Mouse (Mus musculus): Measurements from ENCODE around the gene Il34. TPM values are rescaled to one million over a fixed set of nuclear protein-coding genes. Genes with fewer than 3 reads are reported as not detected.

Il34 gene
- total RNA-seq, 1 experiment from 2014 or later = not detected

DNA sequence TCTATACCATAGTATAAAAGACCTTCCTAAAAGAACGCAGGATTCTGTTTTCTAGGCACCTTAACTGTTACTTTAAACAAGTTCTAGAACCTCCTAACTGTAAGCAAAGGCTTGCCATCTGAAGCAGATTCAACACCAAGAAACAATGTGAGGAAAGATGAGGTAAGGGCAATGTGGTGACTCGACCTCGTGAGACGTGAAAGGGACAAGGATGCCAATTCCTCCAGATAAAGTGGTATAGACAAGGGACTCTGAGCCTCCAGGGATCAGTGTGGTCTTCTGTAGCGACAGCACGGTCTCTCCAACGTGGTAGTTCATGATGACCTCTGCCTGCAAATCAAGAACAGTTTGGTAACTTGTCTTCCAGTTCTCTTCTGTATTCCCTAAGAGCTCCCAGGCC is 6.1 kb upstream of the Il34 start:
- ATAC-seq (replicated peaks; ENCODE audit: low read depth, poor library complexity, severe bottlenecking) = no peak

DNA sequence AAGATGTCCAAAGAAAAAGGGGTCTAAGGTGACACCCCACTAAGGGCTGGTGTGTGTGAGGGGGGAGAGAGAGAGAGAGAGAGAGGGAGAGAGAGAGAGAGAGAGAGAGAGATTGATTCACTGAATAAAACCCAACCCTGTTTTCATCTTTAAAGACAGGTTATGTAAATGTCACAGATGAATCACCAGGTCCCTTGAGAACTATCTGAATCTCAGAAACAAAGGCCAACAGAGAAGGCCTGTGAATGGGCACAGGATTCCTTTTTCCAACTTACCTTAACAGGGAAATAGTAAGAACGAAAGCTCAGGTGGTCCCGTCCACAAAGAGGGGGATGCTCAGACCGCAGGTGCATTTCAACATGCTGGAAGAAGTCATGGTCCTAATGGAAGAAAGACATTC is 5.4 kb upstream of the Il34 start:
- ATAC-seq (replicated peaks; ENCODE audit: low read depth, poor library complexity, severe bottlenecking) = no peak

DNA sequence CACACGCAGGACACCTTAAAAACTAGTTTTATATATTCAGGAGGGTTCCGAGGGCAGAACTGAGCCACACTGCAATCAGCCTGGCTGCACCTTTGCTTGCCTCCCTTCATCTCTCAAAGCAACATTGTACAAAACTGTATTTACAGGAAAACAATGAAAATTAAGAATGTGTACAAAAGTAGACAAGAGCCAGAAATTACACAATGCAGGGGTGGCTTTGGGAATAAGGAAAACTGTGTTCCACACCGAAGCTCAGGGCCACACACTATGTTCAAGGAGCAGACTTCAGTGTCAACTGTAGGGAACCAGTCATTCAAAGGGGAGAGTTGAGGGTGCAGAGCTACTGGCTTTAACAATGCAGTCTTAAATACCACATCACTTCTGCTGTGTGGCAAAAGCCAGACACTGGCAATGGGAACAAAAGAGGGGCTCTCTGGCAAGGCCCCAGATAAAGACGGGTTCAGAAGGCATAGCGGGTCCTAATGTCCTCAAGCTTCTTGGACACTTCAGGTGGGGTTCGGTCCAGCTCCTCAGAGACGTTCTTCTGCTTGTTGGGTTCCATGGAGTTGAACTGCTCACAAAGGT is 4.8 kb upstream of the Il34 start:
- ATAC-seq (replicated peaks; ENCODE audit: low read depth, poor library complexity, severe bottlenecking) = no peak

DNA sequence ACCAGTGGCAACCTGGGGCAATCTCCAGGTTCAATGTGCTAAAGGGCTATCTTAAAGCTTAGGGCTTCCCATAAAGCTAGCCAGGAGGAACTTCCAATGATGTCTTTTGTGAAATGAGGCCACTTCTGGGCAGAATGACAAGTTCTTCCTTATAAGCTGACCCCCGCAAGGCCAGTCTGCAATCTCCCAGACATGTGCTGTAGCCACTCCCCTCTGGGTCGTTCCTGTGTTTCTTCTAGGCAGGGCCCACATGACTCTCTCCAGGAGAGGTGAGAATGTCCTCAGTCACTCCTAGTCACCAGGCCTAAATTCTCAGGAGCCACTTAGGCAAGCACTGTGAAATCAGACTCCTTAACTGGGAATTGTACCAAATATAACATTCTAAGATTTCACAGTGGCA is 4.1 kb upstream of the Il34 start:
- ATAC-seq (replicated peaks; ENCODE audit: low read depth, poor library complexity, severe bottlenecking) = no peak

DNA sequence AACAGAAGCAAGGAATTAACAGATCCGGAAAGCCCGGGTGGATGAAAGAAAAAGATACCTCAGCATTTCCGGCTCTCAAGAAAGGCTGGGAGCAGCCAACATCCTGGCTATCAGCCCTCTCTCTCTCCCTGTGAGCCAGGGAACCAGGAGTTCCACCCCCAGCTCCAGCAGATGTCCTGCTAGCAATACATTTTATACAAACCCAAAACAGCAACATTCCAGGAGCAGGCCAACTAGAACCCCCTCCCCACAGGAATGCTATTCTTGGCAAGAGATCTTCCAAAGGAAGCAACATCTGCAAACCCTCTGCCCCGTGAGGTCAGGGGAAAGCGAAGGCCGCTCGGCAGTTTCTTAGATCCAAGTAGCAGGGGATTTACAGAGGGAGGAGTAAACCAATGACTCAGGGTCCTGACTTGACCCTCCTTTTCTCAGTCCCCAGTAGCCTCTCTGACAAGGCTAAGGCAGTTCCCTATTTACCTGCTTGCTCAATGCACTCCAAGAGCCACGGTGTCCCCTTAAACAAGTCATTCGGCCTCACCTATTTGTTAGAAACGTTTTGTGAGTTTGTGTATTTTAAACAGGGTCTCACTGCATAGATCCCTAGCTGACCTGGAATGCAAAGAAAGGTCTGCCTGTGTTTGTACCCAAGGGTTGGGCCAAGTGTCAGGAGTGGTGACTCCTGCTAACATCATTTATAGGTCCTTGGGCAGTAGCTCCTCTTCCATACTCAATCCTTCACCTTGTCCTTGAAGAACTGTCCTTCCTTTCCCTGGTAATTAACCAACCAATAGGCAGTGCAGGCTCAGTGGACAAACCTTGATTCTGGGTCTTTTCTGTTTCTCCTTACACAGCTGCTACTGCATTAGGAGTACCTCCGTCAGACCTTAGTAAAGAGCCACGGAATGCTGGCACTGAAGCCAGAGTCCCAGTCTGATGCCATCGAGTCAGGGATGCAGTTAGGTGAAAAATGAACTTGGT is 3.1 kb upstream of the Il34 start:
- no peak for ATAC-seq (replicated peaks; ENCODE audit: low read depth, poor library complexity, severe bottlenecking)

DNA sequence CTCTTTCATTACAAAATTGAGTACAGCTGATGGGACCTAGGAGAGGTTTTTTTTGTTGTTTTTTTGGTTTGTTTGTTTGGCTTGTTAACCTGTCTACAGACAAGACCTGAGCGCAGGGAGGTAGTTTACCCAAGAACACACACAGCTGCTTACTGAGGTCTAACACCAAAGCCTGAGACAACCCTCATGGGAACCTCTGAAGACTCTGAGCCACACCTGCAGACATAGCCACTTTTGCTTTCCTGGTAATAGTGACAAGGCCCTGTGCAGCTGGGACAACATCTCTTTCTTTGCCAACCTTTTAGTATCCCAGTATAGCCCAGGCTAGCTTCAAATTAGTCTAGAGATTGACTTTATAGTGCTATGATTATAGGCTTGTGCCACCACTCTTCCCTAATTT is 422 bp upstream of the Il34 start:
- ATAC-seq (replicated peaks; ENCODE audit: low read depth, poor library complexity, severe bottlenecking) = no peak

DNA sequence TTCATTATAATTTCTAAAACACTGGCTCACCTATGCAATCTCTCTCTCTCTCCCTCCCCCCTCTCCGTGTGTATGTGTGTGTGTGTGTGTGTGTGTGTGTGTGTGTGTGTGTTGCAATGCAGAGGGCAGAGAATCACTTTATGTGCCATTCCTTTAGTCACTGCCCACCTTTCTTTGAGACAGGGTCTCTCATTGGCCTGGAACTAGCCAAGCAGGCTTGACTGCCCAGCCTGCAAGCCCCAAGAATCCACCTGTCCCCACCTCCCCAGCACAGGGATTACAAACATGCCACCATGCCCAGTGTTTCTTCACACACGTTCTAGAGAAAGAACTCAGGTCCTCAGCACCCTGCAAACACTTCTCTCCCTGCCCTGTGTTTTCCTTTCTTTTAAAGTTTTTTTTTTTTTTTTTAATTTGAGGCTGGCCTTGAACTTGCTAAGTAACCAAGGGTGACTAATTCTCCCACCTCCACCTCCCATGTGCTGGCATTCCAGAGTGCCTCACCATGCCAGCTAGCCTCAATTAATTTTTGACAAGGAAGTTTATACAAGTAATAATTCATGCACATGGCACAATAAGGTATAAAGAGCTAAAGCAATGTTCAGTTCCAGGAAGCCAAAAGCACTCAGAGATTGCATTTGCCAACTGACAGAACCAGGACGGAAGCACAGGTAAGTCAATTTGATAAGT is 754 bp downstream of the Il34 start:
- ATAC-seq (replicated peaks; ENCODE audit: low read depth, poor library complexity, severe bottlenecking) = no peak

DNA sequence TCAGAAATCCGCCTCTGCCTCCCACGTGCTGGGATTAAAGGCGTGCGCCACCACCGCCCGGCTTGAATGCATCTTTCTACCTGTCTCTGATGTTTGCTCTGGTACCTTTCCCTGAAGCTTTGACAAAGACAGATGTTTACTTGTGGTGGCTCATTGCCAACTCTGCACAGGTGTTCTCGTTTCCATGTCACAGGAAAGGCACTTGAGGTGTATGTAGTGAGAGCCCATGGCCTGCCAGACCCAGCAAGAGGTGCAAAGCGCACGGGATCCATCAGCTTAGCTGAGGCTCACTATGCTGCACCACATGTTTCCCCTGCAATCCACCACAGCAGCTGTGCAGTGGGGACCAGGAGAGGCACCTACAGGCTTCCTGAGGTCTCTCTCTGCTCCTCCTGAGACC is 1.9 kb downstream of the Il34 start:
- no peak for ATAC-seq (replicated peaks; ENCODE audit: low read depth, poor library complexity, severe bottlenecking)

DNA sequence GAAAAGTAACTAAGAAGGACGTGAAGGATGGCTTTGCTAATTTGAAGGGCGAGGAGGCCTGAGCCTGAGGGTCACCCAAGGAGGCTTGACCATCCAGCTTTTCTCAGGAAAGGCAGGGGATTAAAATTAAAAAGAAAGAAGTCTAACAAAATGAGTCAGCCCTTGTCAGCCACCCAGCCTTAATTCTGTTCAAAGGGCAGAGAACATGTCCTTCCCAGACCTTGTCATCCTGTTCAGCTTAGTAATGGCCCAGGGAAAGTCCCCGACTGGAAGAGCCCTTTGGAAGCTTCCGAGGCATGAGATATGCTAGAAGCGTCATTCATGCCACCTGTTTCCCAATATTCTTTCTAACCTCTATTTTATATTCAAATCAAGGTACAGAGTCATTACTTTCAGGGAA is 2.7 kb downstream of the Il34 start:
- ATAC-seq (replicated peaks; ENCODE audit: low read depth, poor library complexity, severe bottlenecking) = no peak

DNA sequence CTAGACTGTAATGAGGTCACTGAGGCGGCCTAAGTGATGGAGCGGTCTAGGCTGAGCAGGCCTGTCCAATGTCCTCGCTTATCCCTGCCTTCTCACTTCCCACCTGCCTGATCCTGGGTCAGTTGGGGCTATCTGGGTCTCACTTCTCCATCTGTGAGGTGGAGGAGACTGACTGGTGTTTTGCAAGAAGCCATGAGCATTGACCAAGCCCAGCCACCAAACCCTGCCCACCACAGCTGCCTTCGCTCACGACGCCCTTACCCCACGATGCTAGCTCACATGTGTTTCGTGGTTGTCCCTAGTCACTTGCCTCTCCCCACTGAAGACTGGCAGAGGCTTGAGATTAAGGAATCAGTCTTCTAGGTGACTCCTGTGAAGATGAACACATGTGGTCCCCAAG is 8.6 kb downstream of the Il34 start:
- ATAC-seq (replicated peaks; ENCODE audit: low read depth, poor library complexity, severe bottlenecking) = 0 out of 2 replicates have a peak, but pooled peaks have one; percentile 22

DNA sequence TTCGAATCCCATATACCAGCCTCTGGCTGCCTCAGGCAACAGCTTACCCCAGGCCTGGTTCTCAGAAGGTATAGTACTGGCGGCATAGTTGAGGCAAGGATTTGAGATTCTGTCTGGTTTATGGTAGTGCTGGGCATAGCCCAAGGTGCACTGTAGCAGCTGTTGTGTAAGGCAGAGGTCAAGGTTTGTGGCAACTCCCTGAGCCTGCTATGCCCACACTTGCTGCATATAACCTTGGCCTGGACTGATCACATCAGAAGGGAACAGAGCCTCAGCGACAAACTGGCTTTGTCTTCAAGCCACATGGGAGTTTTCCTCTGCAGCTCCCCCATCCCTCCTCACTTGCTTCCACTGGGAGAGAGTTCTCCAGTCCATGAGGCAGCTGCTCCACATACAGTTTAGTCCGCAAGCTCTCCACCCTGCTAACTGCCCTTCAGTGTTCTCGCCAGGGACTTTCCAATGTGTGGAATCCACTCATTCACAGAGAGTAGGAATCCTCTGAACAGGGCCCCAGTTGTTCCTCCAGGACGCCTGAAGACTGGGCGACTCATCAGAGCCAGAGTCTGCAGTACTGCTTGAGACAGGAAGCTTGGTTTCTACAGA is 11.3 kb downstream of the Il34 start:
- ATAC-seq (replicated peaks; ENCODE audit: low read depth, poor library complexity, severe bottlenecking) = no peak

DNA sequence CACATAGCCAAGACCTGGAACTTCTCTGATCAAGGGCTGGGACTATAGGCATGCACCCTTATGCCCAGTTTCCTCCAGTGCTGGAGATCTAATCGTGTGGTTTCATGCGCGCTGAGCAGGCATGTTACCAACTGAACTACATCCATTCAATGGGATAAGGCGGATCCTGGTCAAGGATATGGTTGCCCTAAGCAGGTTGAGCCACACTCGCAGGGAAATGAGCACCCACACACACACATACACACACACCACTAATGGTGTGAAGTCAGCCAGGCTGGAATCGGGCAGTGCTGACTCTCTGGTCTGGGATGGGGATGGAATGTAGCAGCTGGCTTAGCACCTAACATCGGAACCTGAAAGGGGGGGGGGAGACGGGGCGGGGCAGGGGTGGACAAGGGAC is 11.8 kb downstream of the Il34 start:
- no peak for ATAC-seq (replicated peaks; ENCODE audit: low read depth, poor library complexity, severe bottlenecking)

DNA sequence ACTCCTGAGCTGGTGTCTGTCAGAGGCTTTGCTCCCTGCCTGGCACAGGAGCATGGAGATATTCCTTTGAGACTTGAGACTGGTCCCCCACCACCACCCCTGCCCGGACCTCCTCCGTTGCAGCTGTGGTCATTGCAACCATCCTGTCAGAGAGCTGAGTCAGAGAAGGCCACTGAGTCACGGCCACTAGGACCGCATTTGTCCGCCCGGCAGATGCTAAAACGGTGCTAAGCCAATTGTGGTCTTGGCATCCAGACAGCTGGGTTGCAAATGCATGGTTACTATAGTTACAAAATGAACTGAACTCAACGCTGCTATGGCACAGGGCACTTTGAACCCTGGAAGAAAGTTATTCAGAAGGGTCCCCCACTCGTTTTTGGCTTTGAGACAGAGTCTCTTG is 12.2 kb downstream of the Il34 start:
- ATAC-seq (replicated peaks; ENCODE audit: low read depth, poor library complexity, severe bottlenecking) = no peak

DNA sequence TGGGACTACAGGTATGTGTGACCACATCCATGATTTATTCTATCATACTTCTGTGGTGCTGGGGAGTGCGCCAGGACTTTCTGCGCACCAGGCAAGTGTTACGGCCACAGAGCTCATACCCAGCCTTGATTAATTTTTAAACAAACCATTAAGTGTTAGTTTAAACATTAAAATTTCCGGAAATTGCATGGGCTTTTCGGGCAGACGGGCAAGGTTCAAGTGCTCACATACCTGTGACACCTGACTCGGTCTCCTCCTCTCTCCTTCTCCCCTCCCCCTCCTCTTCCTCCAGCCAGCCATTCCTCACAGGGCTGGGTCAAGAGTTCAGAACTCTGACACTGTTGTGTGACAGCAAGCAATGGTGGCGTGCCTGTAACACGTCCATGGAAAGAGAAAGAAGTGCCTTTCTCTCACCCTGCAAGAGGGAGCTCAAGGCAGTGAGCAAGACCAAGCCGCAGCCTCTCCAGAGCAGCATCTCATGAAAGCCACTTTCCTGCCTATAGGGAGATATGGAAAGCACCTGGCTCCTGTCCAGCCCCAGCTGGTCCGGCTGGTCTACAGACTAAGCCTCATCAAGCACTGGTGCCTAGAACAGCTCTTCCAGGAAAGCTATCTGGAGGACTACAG is 13.0 kb downstream of the Il34 start:
- no peak for ATAC-seq (replicated peaks; ENCODE audit: low read depth, poor library complexity, severe bottlenecking)

DNA sequence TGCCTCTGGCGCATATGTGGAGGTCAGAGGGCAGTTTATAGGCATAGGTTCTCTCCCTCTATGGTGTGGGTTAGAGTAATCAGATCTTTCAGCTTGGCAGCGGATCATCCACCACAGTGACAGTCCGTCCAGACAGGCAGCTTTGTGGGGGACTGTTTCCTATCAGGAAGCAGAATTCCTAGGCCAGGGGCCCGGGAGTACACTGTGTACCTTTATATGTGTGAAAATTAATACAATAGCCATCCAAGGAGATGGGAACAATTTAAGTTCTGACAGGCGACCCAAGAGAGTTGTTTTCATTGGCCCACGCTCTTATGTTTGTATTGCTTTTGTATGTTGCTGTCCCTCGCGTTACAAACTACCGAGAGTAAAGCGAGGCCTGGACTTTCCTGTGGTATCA is 14.6 kb downstream of the Il34 start:
- no peak for ATAC-seq (replicated peaks; ENCODE audit: low read depth, poor library complexity, severe bottlenecking)

DNA sequence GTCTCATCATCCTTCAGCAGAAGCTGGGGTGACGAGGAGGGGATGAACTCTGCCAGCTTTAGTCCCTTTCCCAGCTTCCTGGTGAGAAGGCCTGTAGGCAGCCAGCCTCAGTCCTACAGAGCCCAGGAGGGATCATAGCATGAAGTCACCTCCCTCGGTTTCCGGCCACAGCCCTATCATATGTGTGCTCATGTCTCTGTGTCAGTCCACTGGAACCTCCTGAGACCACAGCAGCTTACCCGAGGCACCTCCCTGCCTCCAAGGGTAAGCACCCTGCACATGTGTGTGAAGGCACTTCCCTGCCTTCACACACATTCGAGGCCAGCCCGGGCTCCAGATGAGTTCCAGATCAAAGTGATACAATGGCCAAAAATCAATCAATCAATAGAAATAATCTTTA is 15.5 kb downstream of the Il34 start:
- peak; percentile 63 for ATAC-seq (replicated peaks; ENCODE audit: low read depth, poor library complexity, severe bottlenecking)

DNA sequence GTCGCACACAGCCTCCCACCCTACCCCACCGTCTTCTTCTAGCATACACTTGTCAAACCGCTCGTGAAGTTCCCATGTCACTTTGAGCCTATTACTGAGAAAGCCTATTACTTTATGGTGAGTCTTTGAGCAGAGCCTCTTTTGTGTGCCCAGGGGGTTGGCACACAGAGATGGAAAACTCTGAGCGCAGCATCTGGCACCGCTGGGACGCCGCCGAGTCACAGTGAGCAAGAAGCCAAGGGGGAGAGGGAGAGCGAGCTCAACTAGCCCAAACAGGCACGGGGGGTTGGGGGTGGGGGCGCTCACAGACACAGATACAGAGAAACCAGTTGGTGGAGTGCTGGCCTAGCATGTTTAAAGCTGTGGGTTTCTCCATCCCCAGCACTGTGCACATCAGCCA is 16.2 kb downstream of the Il34 start:
- ATAC-seq (replicated peaks; ENCODE audit: low read depth, poor library complexity, severe bottlenecking) = no peak

DNA sequence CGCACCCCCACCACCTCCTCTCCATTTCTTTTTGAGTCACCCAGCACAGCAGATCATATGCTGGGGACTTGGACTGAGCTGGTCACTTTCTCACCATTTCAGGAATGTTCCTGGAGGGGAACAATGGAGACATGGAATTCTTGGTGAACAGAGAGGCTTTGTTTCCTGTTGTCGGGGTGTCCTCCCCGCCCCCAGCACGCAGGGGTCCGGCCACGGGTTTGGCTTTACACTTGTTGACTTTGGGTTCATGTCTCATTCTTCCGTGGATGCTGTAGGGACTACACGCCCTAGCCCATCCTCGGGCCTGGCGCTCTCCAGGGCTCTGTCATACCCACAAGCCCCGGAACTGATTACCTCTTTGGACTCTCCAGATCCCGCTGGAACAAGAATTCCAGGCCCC is 16.7 kb downstream of the Il34 start:
- ATAC-seq (replicated peaks; ENCODE audit: low read depth, poor library complexity, severe bottlenecking) = no peak

DNA sequence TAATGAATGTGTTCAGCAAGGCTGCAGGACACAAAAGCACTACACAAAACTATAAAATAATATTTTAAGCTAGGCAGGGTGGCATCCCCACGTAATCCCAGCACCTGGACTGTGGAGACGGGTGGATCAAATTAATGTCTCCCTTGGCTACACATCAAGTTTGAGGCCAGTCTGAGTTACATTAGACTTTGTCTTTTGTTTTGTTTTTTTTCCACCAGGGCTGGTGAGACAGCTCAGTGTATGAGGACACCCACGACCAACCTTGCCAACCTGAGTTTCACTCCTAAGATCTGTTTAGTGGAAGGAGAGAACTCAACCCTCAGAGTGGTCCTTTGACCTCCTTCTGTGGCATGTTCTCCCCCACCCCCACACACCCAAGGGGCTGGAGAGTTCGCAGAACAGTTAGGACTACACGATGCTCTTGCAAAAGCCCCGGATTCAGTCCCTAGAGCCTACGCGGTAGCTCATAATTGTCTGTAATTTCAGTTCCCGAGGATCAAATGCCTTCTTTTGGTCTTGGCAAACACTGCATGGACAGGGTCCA is 18.2 kb downstream of the Il34 start:
- no peak for ATAC-seq (replicated peaks; ENCODE audit: low read depth, poor library complexity, severe bottlenecking)

DNA sequence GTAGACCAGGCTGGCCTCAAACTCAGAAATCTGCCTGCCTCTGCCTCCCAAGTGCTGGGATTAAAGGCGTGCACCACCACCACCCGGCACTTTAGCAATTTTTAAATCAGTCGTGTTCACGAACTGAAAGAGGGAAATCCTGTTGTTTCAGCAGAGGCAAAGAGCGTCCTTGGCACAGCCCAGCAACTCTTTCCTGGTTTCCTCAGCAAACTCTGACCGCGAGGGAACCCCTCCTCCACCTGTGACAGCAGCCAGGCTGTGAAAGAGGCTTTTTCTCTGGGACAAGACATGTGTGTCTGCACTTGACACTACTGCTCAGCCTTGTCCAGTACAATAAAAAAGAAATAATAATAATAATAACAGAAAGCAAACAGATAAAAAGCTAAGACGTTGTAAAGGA is 18.8 kb downstream of the Il34 start:
- ATAC-seq (replicated peaks; ENCODE audit: low read depth, poor library complexity, severe bottlenecking) = no peak
